Mouse (Mus musculus): ENCODE results near the gene Rnf41. TPM values are rescaled to one million over a fixed set of nuclear protein-coding genes. Genes with fewer than 3 reads are reported as not detected.
A peak's percentile ranks its signal among the peaks of the same experiment; 100 is the strongest.

The Rnf41 gene
- polyA plus RNA-seq, 1 experiment: 0.48 TPM

GRCm38 (mm10) chr10:128396716-128397264, 14.7 kb upstream of the Rnf41 start:
- H3K36me3 ChIP-seq (ENCODE audit: control insufficient read depth): peaks cover 42% of the 10 kb centered on the region
- H3K9me3 ChIP-seq (ENCODE audit: control insufficient read depth, low read length): no peaks in the 10 kb centered on the region
- TF ChIP-seq GATA1 (IDR thresholded peaks at IDR 0.05; ENCODE audit: low read length) (no peak), TAL1 (IDR thresholded peaks at IDR 0.05; ENCODE audit: low read length) (no peak)
- no peaks in the 10 kb centered on the region for H3K27me3 ChIP-seq (ENCODE audit: control insufficient read depth)
- H3K4me3 ChIP-seq (replicated peaks): no peak overlapping the region
- peaks cover 21% of the 10 kb centered on the region for H3K4me1 ChIP-seq (ENCODE audit: control insufficient read depth)

- TF ChIP-seq TAL1 (IDR thresholded peaks at IDR 0.05; ENCODE audit: low read length): no peak
- TF ChIP-seq GATA1 (IDR thresholded peaks at IDR 0.05; ENCODE audit: low read length): no peak
- H3K4me1 ChIP-seq (ENCODE audit: control insufficient read depth): peaks cover 21% of the 10 kb centered on the region
- H3K9me3 ChIP-seq (ENCODE audit: control insufficient read depth, low read length): no peaks in the 10 kb centered on the region
- no peaks in the 10 kb centered on the region for H3K27me3 ChIP-seq (ENCODE audit: control insufficient read depth)
- peaks cover 36% of the 10 kb centered on the region for H3K36me3 ChIP-seq (ENCODE audit: control insufficient read depth)
- H3K4me3 ChIP-seq (replicated peaks): no peak overlapping the region
Measured at GRCm38 (mm10) chr10:128397466-128397865, 14.0 kb upstream of the Rnf41 start.

- H3K4me3 ChIP-seq (replicated peaks): peak overlapping the region; percentile 39
- H3K36me3 ChIP-seq (ENCODE audit: control insufficient read depth): peaks cover 18% of the 10 kb centered on the region
- no peaks in the 10 kb centered on the region for H3K9me3 ChIP-seq (ENCODE audit: control insufficient read depth, low read length)
- no peaks in the 10 kb centered on the region for H3K27me3 ChIP-seq (ENCODE audit: control insufficient read depth)
- no peak for TF ChIP-seq TAL1 (IDR thresholded peaks at IDR 0.05; ENCODE audit: low read length)
- no peak for TF ChIP-seq GATA1 (IDR thresholded peaks at IDR 0.05; ENCODE audit: low read length)
- peaks cover 18% of the 10 kb centered on the region for H3K4me1 ChIP-seq (ENCODE audit: control insufficient read depth)
Measured at GRCm38 (mm10) chr10:128400338-128400737, 11.1 kb upstream of the Rnf41 start.

GRCm38 (mm10) chr10:128401056-128401455, 10.4 kb upstream of the Rnf41 start, which contains the start of gene Slc39a5:
Gene Slc39a5 (minus strand): TSS chr10:128401229.
- H3K27me3 ChIP-seq (ENCODE audit: control insufficient read depth): no peaks in the 10 kb centered on the region
- H3K36me3 ChIP-seq (ENCODE audit: control insufficient read depth): peaks cover 18% of the 10 kb centered on the region
- peaks cover 10% of the 10 kb centered on the region for H3K4me1 ChIP-seq (ENCODE audit: control insufficient read depth)
- H3K4me3 ChIP-seq (replicated peaks): peak within 1 kb of the TSS; percentile 39
- no peaks in the 10 kb centered on the region for H3K9me3 ChIP-seq (ENCODE audit: control insufficient read depth, low read length)
- TF ChIP-seq GATA1 (IDR thresholded peaks at IDR 0.05; ENCODE audit: low read length): no peak
- TF ChIP-seq TAL1 (IDR thresholded peaks at IDR 0.05; ENCODE audit: low read length): no peak

GRCm38 (mm10) chr10:128401638-128402037, 9.8 kb upstream of the Rnf41 start:
- no peaks in the 10 kb centered on the region for H3K27me3 ChIP-seq (ENCODE audit: control insufficient read depth)
- TF ChIP-seq GATA1 (IDR thresholded peaks at IDR 0.05; ENCODE audit: low read length) (no peak), TAL1 (IDR thresholded peaks at IDR 0.05; ENCODE audit: low read length) (no peak)
- no peak overlapping the region for H3K4me3 ChIP-seq (replicated peaks)
- no peaks in the 10 kb centered on the region for H3K9me3 ChIP-seq (ENCODE audit: control insufficient read depth, low read length)
- peaks cover 23% of the 10 kb centered on the region for H3K36me3 ChIP-seq (ENCODE audit: control insufficient read depth)
- H3K4me1 ChIP-seq (ENCODE audit: control insufficient read depth): peaks cover 6% of the 10 kb centered on the region; the same call in 1 of the 2 replicates

- Histone ChIP-seq H3K4me1 (ENCODE audit: control insufficient read depth) (peaks cover 11% of the 10 kb centered on the region), H3K36me3 (ENCODE audit: control insufficient read depth) (peaks cover 29% of the 10 kb centered on the region)
Measured at GRCm38 (mm10) chr10:128403931-128404330, 7.5 kb upstream of the Rnf41 start.

GRCm38 (mm10) chr10:128408591-128409535, 2.6 kb upstream of the Rnf41 start:
- peaks cover 52% of the 10 kb centered on the region for H3K4me1 ChIP-seq (ENCODE audit: control insufficient read depth)
- peaks cover 27% of the 10 kb centered on the region for H3K36me3 ChIP-seq (ENCODE audit: control insufficient read depth)
- no peaks in the 10 kb centered on the region for H3K27me3 ChIP-seq (ENCODE audit: control insufficient read depth)
- TF ChIP-seq TAL1 (IDR thresholded peaks at IDR 0.05; ENCODE audit: low read length) (no peak), GATA1 (IDR thresholded peaks at IDR 0.05; ENCODE audit: low read length) (no peak)
- no peaks in the 10 kb centered on the region for H3K9me3 ChIP-seq (ENCODE audit: control insufficient read depth, low read length)
- H3K4me3 ChIP-seq (replicated peaks): peak overlapping the region; percentile 91

More at GRCm38 (mm10) chr10:128403931-128404330, 7.5 kb upstream of the Rnf41 start:
- Histone ChIP-seq H3K27me3 (ENCODE audit: control insufficient read depth) (no peaks in the 10 kb centered on the region), H3K4me3 (replicated peaks) (no peak overlapping the region), H3K9me3 (ENCODE audit: control insufficient read depth, low read length) (no peaks in the 10 kb centered on the region)
- TF ChIP-seq TAL1 (IDR thresholded peaks at IDR 0.05; ENCODE audit: low read length) (no peak), GATA1 (IDR thresholded peaks at IDR 0.05; ENCODE audit: low read length) (no peak)

GRCm38 (mm10) chr10:128409692-128410559, 1.5 kb upstream of the Rnf41 start:
- Histone ChIP-seq H3K4me3 (replicated peaks) (peak overlapping the region; percentile 91), H3K9me3 (ENCODE audit: control insufficient read depth, low read length) (no peaks in the 10 kb centered on the region), H3K4me1 (ENCODE audit: control insufficient read depth) (peaks cover 56% of the 10 kb centered on the region), H3K36me3 (ENCODE audit: control insufficient read depth) (peaks cover 31% of the 10 kb centered on the region), H3K27me3 (ENCODE audit: control insufficient read depth) (no peaks in the 10 kb centered on the region)
- TF ChIP-seq GATA1 (IDR thresholded peaks at IDR 0.05; ENCODE audit: low read length): no peak
- no peak for TF ChIP-seq TAL1 (IDR thresholded peaks at IDR 0.05; ENCODE audit: low read length)
